Comparison of ENCODE assay signal across 8 mouse cellular contexts in genomic region chr2:169826316-169826715, GRCm38 (mm10).
A peak's percentile ranks its signal among the peaks of the same experiment; 100 is the strongest.
DNase-seq lines count a peak whose midpoint lies in the region; ATAC-seq lines count a peak whose summit lies in the region.
"Had no signal": no experiment of that assay in that cellular context is flagged by ENCODE, and none has a peak within 500 bp of the region (broad histone marks: within the 10 kb centered on the region; RNA-seq: fewer than 3 reads in every experiment).

No protein-coding gene starts in this region.

- H3K4me2 ChIP-seq in lung, embryonic 15.5 days = peak overlapping the region; percentile 40
- 0 out of 2 replicates have a peak overlapping the region, but pooled peaks have one; percentile 19 for H3K4me2 ChIP-seq in intestine, embryonic 16.5 days (ENCODE audit: low read depth, low read length)
- peak overlapping the region; percentile 43 for H3K4me2 ChIP-seq in neural tube, embryonic 15.5 days

- H3K27ac ChIP-seq in lung, embryonic 15.5 days = no peak overlapping the region
- H3K27ac ChIP-seq in hindbrain, embryonic 10.5 days = peak overlapping the region; percentile 53
- peak overlapping the region; percentile 45; the same call in 1 of the 2 replicates for H3K27ac ChIP-seq in intestine, embryonic 16.5 days (ENCODE audit: low read length)
- H3K27ac ChIP-seq in neural tube, embryonic 15.5 days (replicated peaks) = peak overlapping the region; percentile 67

- no peak for DNase-seq in lung, postnatal 10 days
- no peak for DNase-seq in hindbrain, embryonic 10.5 days (ENCODE audit: low spot score)
- no peak for DNase-seq in gastrocnemius, postnatal 25 days
- DNase-seq: thymus, postnatal 36 days had no signal

- no peaks in the 10 kb centered on the region for H3K27me3 ChIP-seq in lung, embryonic 15.5 days
- H3K27me3 ChIP-seq in hindbrain, embryonic 10.5 days (ENCODE audit: insufficient read depth, poor library complexity, severe bottlenecking) = no peaks in the 10 kb centered on the region
- no peaks in the 10 kb centered on the region for H3K27me3 ChIP-seq in intestine, embryonic 16.5 days (replicated peaks; ENCODE audit: control insufficient read depth, insufficient read depth, low read length)
- no peaks in the 10 kb centered on the region for H3K27me3 ChIP-seq in neural tube, embryonic 15.5 days (replicated peaks)

- H3K4me1 ChIP-seq in lung, embryonic 15.5 days = peaks cover 15% of the 10 kb centered on the region
- peaks cover 21% of the 10 kb centered on the region for H3K4me1 ChIP-seq in hindbrain, embryonic 10.5 days (replicated peaks)
- 0 out of 2 replicates have a peak, but pooled peaks cover 3% of the 10 kb centered on the region for H3K4me1 ChIP-seq in intestine, embryonic 16.5 days (ENCODE audit: control insufficient read depth, insufficient read depth, low read length)
- H3K4me1 ChIP-seq in neural tube, embryonic 15.5 days = peaks cover 22% of the 10 kb centered on the region

- 0 out of 2 replicates have a peak, but pooled peaks cover 3% of the 10 kb centered on the region for H3K9me3 ChIP-seq in lung, embryonic 15.5 days
- H3K9me3 ChIP-seq in hindbrain, embryonic 10.5 days = no peaks in the 10 kb centered on the region
- peaks cover 3% of the 10 kb centered on the region; the same call in 1 of the 2 replicates for H3K9me3 ChIP-seq in intestine, embryonic 16.5 days (ENCODE audit: control insufficient read depth, low read length)
- H3K9me3 ChIP-seq in neural tube, embryonic 15.5 days (replicated peaks) = no peaks in the 10 kb centered on the region

- 16% methylated on average over 15 of the region's 15 CpGs for WGBS in lung, embryonic 15.5 days
- 69% methylated on average over 15 of the region's 15 CpGs for WGBS in hindbrain, embryonic 10.5 days
- WGBS in intestine, embryonic 16.5 days = 33% methylated on average over 15 of the region's 15 CpGs
- WGBS in neural tube, embryonic 15.5 days = 24% methylated on average over 15 of the region's 15 CpGs

- no peak for ATAC-seq in lung, embryonic 15.5 days (ENCODE audit: borderline replicate concordance, extremely low read depth, low FRiP score, low TSS enrichment)
- no peak for ATAC-seq in intestine, embryonic 16.5 days
- ATAC-seq in neural tube, embryonic 15.5 days (ENCODE audit: low FRiP score) = peak; percentile 18; the same call in 1 of the 2 replicates
- no peak for ATAC-seq in monocyte, adult 5-6 weeks (replicated peaks; ENCODE audit: insufficient number of reproducible peaks, low FRiP score, low TSS enrichment, poor library complexity, severe bottlenecking)

- no peaks in the 10 kb centered on the region for H3K36me3 ChIP-seq in lung, embryonic 15.5 days
- H3K36me3 ChIP-seq in hindbrain, embryonic 10.5 days = no peaks in the 10 kb centered on the region
- no peaks in the 10 kb centered on the region for H3K36me3 ChIP-seq in intestine, embryonic 16.5 days (ENCODE audit: control insufficient read depth, insufficient read depth, low read length)
- no peaks in the 10 kb centered on the region for H3K36me3 ChIP-seq in neural tube, embryonic 15.5 days

- H3K9ac ChIP-seq in lung, embryonic 15.5 days = 0 out of 2 replicates have a peak overlapping the region, but pooled peaks have one; percentile 10
- H3K9ac ChIP-seq in intestine, embryonic 16.5 days (ENCODE audit: low read depth, low read length) = 0 out of 2 replicates have a peak overlapping the region, but pooled peaks have one; percentile 33
- H3K9ac ChIP-seq in neural tube, embryonic 15.5 days (replicated peaks) = peak overlapping the region; percentile 37; the same call in 1 of the 2 replicates

- peak overlapping the region; percentile 7; the same call in 1 of the 2 replicates for H3K4me3 ChIP-seq in lung, embryonic 15.5 days
- no peak overlapping the region for H3K4me3 ChIP-seq in hindbrain, embryonic 10.5 days
- no peak overlapping the region for H3K4me3 ChIP-seq in intestine, embryonic 16.5 days (ENCODE audit: low read length)
- H3K4me3 ChIP-seq in neural tube, embryonic 15.5 days (replicated peaks) = peak overlapping the region; percentile 13; the same call in 1 of the 2 replicates

Comparison
In these comparisons a context has a peak if more than half of its experiments do, and no peak if none do; other contexts are left out.
1. H3K4me3 ChIP-seq: peak in lung, embryonic 15.5 days (single experiment) and neural tube, embryonic 15.5 days (single experiment); none in hindbrain, embryonic 10.5 days (single experiment) and intestine, embryonic 16.5 days (single experiment).
2. Peak in every context shown above with its lines, with median percentiles within 50 percentile points of each other: H3K4me2 ChIP-seq and H3K9ac ChIP-seq.